Mouse (Mus musculus) liver, embryonic 15.5 days (tissue): ENCODE results near the gene Anp32e. TPM values are rescaled to one million over a fixed set of nuclear protein-coding genes. Genes with fewer than 3 reads are reported as not detected.
A peak's percentile ranks its signal among the peaks of the same experiment; 100 is the strongest.

ENCODE experiments used
- ATAC-seq: fragments of 200-750 bp; cut with Nextera tagmentation; 2 replicates; pipeline ENCODE4 v1.8.0; 2017; ENCODE audit warnings: moderate number of reproducible peaks, mild to moderate bottlenecking, moderate library complexity; ENCODE audit not compliant: insufficient read depth
- H3K27ac ChIP-seq: fragments of 300-500 bp; sonication (generic); replicated peaks from 2 replicates; pipeline ENCODE4 v1.5.1; 2015; ENCODE audit warnings: mild to moderate bottlenecking, inconsistent platforms
- H3K27me3 ChIP-seq: fragments of 300-500 bp; sonication (generic); 2 replicates; pipeline ENCODE4 v1.6.1; 2015; ENCODE audit warnings: mild to moderate bottlenecking, inconsistent platforms
- H3K36me3 ChIP-seq: fragments of 300-500 bp; sonication (generic); replicated peaks from 2 replicates; pipeline ENCODE4 v1.6.1; 2015; ENCODE audit warnings: moderate library complexity, mild to moderate bottlenecking, inconsistent platforms
- H3K4me1 ChIP-seq: fragments of 300-500 bp; sonication (generic); replicated peaks from 2 replicates; pipeline ENCODE4 v1.6.1; 2015; ENCODE audit warnings: inconsistent platforms
- H3K4me2 ChIP-seq: fragments of 300-500 bp; sonication (generic); 2 replicates; pipeline ENCODE4 v1.6.1; 2015; ENCODE audit warnings: moderate library complexity, mild to moderate bottlenecking, inconsistent platforms
- H3K4me3 ChIP-seq: fragments of 300-500 bp; sonication (generic); replicated peaks from 2 replicates; pipeline ENCODE4 v1.5.1; 2015; ENCODE audit warnings: mild to moderate bottlenecking, inconsistent platforms
- H3K9ac ChIP-seq: fragments of 300-500 bp; sonication (generic); 2 replicates; pipeline ENCODE4 v1.6.1; 2015; ENCODE audit warnings: moderate library complexity, mild to moderate bottlenecking, inconsistent platforms
- H3K9me3 ChIP-seq: fragments of 300-500 bp; sonication (generic); replicated peaks from 2 replicates; pipeline ENCODE4 v1.6.1; 2016; ENCODE audit warnings: inconsistent platforms
- WGBS: fragments of 180-500 bp; shearing (Covaris S2); methylation state at CpG from one replicate; pipeline ENCODE4 v1.1.7; 2015; ENCODE audit warnings: mixed read lengths; ENCODE audit not compliant: insufficient replicate concordance; 5-methylcytosine and 5-hydroxymethylcytosine counted together
- polyA plus RNA-seq: library from polyadenylated mRNA; unstranded; fragments of >200 nt; fragmentation: Nextera tagmentation; extraction: Ambion mirVana; gene quantifications from 2 replicates; pipeline ENCODE4 v1.2.1, GENCODE M21; 2015

Anp32e gene
- polyA plus RNA-seq, 1 experiment from 2014 or later: 129 TPM

DNA sequence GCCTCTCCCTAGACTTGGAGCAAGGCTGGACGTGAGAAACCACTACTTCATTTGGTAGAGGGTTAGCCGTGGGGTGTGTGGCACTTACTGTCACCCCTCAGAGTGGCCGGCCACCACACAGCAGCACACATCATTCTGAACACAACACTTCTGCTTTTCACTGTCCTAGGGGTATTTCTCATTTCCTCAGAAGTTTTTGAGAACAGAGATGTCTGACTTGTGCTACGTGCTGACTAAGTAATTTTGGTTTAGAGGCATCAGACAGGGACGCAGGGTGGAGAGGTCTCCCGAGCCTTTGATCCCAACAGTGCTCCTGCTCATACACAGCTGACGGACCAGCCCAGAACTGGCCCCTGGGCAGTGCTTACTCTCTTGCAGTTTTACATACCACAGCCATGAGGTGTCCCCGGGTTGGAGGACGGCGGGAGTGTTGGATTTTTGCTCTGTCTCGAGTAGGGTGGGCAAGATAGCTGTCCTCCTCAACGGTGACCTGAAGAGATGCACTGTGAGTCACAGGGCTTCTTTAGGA is 61.4 kb downstream of the Anp32e start:
- peaks cover 7% of the 10 kb centered on the region for H3K36me3 ChIP-seq
- H3K4me1 ChIP-seq: peaks cover 44% of the 10 kb centered on the region
- no peak overlapping the region for H3K4me2 ChIP-seq
- H3K9ac ChIP-seq: no peak overlapping the region
- ATAC-seq: no peak
- H3K9me3 ChIP-seq: no peaks in the 10 kb centered on the region
- peak overlapping the region; percentile 41; the same call in 1 of the 2 replicates for H3K27ac ChIP-seq
- peaks cover 48% of the 10 kb centered on the region for H3K27me3 ChIP-seq
- WGBS: 49% methylated on average over 12 of the region's 12 CpGs
- H3K4me3 ChIP-seq: no peak overlapping the region

GRCm38 (mm10) chr3:95992990-95993603 is 64.1 kb downstream of the Anp32e start:
- no peak for ATAC-seq
- H3K4me3 ChIP-seq: no peak overlapping the region
- peaks cover 7% of the 10 kb centered on the region for H3K36me3 ChIP-seq
- H3K27me3 ChIP-seq: peaks cover 58% of the 10 kb centered on the region
- H3K4me2 ChIP-seq: peak overlapping the region; percentile 93; the same call in 1 of the 2 replicates
- H3K27ac ChIP-seq: no peak overlapping the region; the same call in 1 of the 2 replicates
- H3K4me1 ChIP-seq: peaks cover 48% of the 10 kb centered on the region
- 41% methylated on average over 5 of the region's 5 CpGs for WGBS
- no peaks in the 10 kb centered on the region for H3K9me3 ChIP-seq
- no peak overlapping the region for H3K9ac ChIP-seq

DNA sequence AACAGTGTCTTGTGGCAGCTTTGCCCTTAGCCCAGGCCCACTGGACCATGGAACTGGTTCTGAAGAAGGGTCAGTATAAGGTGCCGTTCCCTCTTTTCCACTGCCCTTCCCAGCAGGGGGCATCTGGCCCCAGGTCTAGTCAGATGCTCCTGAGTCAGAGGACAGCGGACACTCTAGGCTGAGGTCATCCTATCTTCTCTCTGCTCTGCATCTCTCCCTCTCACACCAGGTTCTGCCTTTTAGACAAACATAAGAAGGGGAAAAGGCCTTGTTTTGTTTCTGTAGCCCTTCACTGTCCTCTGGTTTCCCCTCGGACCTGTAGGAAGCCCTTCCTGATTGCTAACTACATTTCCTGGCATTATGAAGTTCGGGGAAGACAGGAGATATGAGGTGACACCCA is 64.8 kb downstream of the Anp32e start:
- H3K27me3 ChIP-seq: peaks cover 58% of the 10 kb centered on the region
- H3K4me2 ChIP-seq: peak overlapping the region; percentile 93
- no peak overlapping the region for H3K9ac ChIP-seq
- peaks cover 46% of the 10 kb centered on the region for H3K4me1 ChIP-seq
- peak overlapping the region; percentile 65; the same call in 1 of the 2 replicates for H3K4me3 ChIP-seq
- WGBS: 36% methylated on average over 4 of the region's 4 CpGs
- H3K36me3 ChIP-seq: peaks cover 6% of the 10 kb centered on the region
- H3K9me3 ChIP-seq: no peaks in the 10 kb centered on the region
- no peak for ATAC-seq
- peak overlapping the region; percentile 70; the same call in 1 of the 2 replicates for H3K27ac ChIP-seq

DNA sequence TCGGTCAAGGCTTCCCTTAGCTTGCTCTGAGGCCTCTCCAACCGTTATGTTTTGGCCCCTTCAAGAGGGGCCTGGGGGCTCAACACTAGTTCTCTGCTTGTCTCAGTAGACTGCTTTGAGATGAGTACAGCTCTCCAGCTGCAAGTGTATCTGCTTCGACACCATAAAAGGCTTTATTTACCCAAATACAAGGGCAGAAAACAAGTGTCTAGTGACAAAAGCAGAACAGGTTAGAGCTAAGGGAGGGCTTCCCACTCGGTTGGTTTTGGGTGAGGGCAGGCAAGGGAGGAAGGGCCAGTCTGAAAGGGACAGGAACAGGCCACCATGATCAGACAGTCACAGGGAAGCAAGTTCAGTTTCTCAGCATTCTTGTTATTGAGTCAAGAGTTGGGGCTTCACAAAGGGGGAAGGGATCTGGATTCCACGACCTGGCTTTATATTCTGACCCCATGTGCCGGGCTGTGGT is 65.4 kb downstream of the Anp32e start:
- Histone ChIP-seq H3K4me3 (peak overlapping the region; percentile 65), H3K27me3 (peaks cover 58% of the 10 kb centered on the region), H3K36me3 (peaks cover under 1% of the 10 kb centered on the region), H3K27ac (peak overlapping the region; percentile 70), H3K9ac (peak overlapping the region; percentile 63; the same call in 1 of the 2 replicates), H3K4me2 (peak overlapping the region; percentile 93), H3K9me3 (no peaks in the 10 kb centered on the region), H3K4me1 (peaks cover 47% of the 10 kb centered on the region)
- WGBS: 14% methylated on average over 6 of the region's 6 CpGs
- ATAC-seq: no peak

- Histone ChIP-seq H3K36me3 (no peaks in the 10 kb centered on the region; the same call in 1 of the 2 replicates), H3K4me1 (peaks cover 55% of the 10 kb centered on the region), H3K27ac (peak overlapping the region; percentile 70), H3K4me3 (peak overlapping the region; percentile 65), H3K4me2 (peak overlapping the region; percentile 93), H3K27me3 (peaks cover 58% of the 10 kb centered on the region), H3K9ac (peak overlapping the region; percentile 63), H3K9me3 (no peaks in the 10 kb centered on the region)
- 2% methylated on average over 50 of the region's 51 CpGs for WGBS
- ATAC-seq: 0 out of 2 replicates have a peak, but pooled peaks have one; percentile 5
These were observed 66.1 kb downstream of the Anp32e start for GRCm38 (mm10) chr3:95994975-95995801.

DNA sequence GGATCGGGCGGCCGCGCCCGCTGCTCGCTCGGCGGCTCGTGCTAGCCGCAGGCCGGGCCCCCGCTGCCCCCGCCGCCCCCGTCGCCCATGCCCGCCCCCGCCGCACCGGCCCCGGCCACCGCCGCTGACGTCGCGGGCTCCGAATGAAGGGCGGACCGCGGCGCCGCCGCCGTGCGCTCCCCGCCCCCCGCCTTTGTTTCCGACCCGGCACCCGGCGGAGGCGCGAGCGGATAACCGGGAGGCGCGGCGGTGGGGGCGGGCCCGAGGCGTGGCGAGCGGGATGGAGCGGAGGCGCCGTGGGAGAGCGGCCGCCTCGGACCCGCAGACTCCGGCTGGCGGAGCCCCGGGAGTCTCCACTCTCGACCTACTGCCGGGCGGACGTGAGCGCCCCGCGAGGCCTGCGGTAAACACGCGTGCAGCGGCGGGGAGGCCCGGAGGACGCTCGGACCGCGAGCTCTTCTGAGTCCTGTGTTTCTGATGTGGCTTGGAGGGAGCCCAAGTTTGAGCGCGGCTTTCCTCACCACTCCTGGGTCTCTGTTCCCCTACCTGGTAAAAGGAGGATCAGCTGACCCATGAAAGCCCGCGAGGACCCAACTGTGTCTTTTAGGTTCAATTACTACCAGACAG is 66.9 kb downstream of the Anp32e start, which contains the start of gene Plekho1:
Gene Plekho1, minus strand, starts transcription at position 200 of the 627 bp plus-strand sequence.
- Histone ChIP-seq H3K9ac (peak within 1 kb of the TSS; percentile 63), H3K27me3 (peaks cover 58% of the 10 kb centered on the region), H3K4me2 (peak within 1 kb of the TSS; percentile 93), H3K27ac (peak within 1 kb of the TSS; percentile 70), H3K4me1 (peaks cover 62% of the 10 kb centered on the region), H3K36me3 (no peaks in the 10 kb centered on the region; the same call in 1 of the 2 replicates), H3K9me3 (no peaks in the 10 kb centered on the region), H3K4me3 (peak within 1 kb of the TSS; percentile 65)
- under 1% methylated on average over 84 of the region's 84 CpGs for WGBS
- ATAC-seq: peak; percentile 41

- Histone ChIP-seq H3K4me2 (peak overlapping the region; percentile 93), H3K4me1 (peaks cover 65% of the 10 kb centered on the region), H3K27ac (peak overlapping the region; percentile 70; the same call in 1 of the 2 replicates), H3K9me3 (no peaks in the 10 kb centered on the region), H3K36me3 (no peaks in the 10 kb centered on the region; the same call in 1 of the 2 replicates), H3K4me3 (peak overlapping the region; percentile 65), H3K27me3 (peaks cover 58% of the 10 kb centered on the region), H3K9ac (peak overlapping the region; percentile 63)
- WGBS: 11% methylated on average over 6 of the region's 6 CpGs
- no peak for ATAC-seq
These were observed 67.5 kb downstream of the Anp32e start for GRCm38 (mm10) chr3:95996451-95997073.

Other genes starting within 250 kb of the Anp32e start
- 0.79 and 1.0 TPM in 2 replicates for gene Adamtsl4, start 241.3 kb upstream of the Anp32e start, polyA plus RNA-seq
- 17.4 and 18.2 TPM in 2 replicates for gene Ecm1, start 189.7 kb upstream of the Anp32e start, polyA plus RNA-seq
- 33.8 and 38.0 TPM in 2 replicates for gene Tars2, start 169.0 kb upstream of the Anp32e start, polyA plus RNA-seq
- 6.5 and 6.8 TPM in 2 replicates for gene Rprd2, start 110.4 kb upstream of the Anp32e start, polyA plus RNA-seq
- gene Prpf3, start 73.4 kb upstream of the Anp32e start, polyA plus RNA-seq: 22.7 and 23.9 TPM in 2 replicates
- gene Mrps21, start 57.7 kb upstream of the Anp32e start, polyA plus RNA-seq: 141 and 166 TPM in 2 replicates
- gene Ciart, start 47.0 kb upstream of the Anp32e start, polyA plus RNA-seq: 1.2 and 1.4 TPM in 2 replicates
- 6.6 and 7.0 TPM in 2 replicates for gene BC028528, start 37.2 kb upstream of the Anp32e start, polyA plus RNA-seq
- 11.8 and 13.3 TPM in 2 replicates for gene Aph1a, start 35.3 kb upstream of the Anp32e start, polyA plus RNA-seq
- gene Car14, start 24.6 kb upstream of the Anp32e start, polyA plus RNA-seq: 11.8 and 15.6 TPM in 2 replicates
- 5.9 and 6.6 TPM in 2 replicates for gene Plekho1, start 66.8 kb downstream of the Anp32e start, polyA plus RNA-seq
- gene Vps45, start 129.2 kb downstream of the Anp32e start, polyA plus RNA-seq: 12.6 and 14.1 TPM in 2 replicates
- 10.3 and 12.0 TPM in 2 replicates for gene Otud7b, start 175.3 kb downstream of the Anp32e start, polyA plus RNA-seq
- 2.3 and 3.7 TPM in 2 replicates for gene Mtmr11, start 232.8 kb downstream of the Anp32e start, polyA plus RNA-seq
- 73.7 and 76.6 TPM in 2 replicates for gene Sf3b4, start 243.1 kb downstream of the Anp32e start, polyA plus RNA-seq